Mouse (Mus musculus) ovary, postnatal 14 days (tissue): ENCODE measurements around the gene Atp8a1.
"Not testable (repeated sequence)": the region's sequence is repeated elsewhere in the genome, so short reads cannot be mapped to it uniquely, and the experiment has no call there.

ENCODE experiments used
- DNase-seq: peaks from one replicate; pipeline ENCODE4 v3.0.0; 2022; ENCODE audit warnings: low spot score

Atp8a1 gene

GRCm38 (mm10) chr5:67826935-67827334 is 20.3 kb downstream of the Atp8a1 start:
- DNase-seq, result no peak

DNA sequence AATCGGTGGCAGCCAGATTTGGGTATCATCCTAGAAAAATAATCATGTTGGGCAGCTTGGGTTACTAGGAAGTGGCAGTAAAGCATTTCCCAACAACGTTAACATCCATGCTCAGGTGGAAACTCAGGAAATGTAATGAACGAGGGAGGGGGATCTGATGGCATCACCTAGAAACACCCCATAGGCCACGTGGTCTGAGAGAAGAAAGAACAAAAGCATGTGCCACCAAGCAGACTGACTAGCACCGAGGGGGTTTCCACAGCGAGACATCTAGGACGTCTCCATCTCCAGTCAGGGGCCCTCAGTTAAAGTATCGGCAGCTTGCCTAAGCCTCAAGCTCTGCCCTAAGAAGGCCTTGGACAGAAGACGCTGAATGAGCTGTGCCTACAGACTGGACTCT is 21.0 kb downstream of the Atp8a1 start:
- no peak for DNase-seq

DNA sequence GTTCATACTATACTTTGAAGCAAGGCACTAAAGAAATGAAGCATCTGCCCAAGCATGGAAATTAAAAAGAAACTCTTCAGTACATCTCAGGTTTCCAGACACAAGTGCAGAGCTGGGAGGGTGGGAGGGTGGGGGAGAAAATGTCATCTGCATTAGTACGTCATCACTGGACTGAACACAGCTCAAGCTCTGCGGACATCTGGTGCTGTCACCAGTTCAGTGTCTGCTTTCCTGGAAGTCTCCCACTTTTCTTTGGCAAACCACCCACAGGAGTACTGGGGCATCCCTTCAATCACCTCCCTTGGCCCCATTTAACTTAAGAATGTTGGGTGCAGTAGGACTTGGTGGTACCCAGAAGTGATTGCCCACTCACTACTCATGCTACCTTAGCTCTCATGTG is 22.6 kb downstream of the Atp8a1 start:
- no peak for DNase-seq

GRCm38 (mm10) chr5:67823771-67824170 is 23.5 kb downstream of the Atp8a1 start:
- no peak for DNase-seq

DNA sequence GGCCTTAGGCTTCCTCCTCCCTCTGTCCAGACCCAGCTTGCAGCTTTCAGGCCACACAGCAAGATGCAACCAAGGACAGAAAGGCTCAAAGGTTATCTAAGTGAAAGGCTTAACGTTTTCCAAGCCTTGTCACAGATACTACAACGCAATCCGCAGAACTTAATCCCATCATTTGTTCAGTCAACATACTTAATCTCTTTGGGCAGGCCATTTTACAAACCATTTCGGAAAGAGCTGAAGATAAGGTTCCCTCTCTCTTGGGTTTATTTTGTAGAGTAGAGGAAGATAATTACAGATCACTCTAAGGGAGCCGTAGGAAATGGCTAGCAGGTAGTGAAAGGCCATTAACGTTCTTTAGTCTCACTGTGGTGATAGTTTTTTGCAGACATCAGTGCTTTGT is 24.6 kb downstream of the Atp8a1 start:
- DNase-seq, result no peak

DNA sequence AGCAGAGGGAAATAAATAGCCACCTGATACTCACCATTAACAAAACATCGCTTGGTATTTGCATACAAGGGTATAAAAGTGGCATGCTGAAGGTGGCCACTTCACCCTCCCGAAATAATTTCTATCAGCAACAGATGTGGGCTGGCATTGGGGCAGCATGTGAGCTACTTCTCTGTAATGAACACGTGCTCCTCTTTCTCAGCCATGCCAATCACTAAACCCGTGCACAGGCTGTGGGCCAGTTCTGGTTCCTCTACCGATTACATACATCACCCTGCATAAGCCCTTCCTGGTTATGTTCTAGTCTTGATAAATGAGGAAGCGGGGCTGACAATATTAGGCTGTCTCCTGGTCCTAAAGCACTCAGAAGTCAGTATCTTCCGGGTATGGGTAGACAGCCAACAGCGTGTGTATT is 25.2 kb downstream of the Atp8a1 start:
- DNase-seq, result no peak

DNA sequence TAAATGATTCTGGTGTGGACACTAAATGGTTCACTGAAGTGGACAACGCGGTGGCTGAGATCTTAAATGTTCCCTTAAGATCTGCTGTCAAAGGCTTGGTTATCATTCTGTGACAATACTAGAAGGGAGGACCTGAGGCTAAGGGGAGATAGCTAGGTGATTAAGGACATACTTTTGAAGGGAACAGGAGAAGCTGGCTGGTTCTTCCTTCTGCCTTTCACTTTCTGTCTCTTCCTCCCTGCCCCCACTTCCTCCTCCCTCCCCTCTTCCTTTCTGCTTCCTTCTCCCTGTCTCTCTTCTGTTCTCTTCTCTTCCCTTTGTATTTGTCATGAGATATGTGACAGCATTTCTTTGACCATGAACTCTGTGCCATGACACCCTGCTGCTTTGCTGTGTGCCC is 26.0 kb downstream of the Atp8a1 start:
- DNase-seq, result no peak

DNA sequence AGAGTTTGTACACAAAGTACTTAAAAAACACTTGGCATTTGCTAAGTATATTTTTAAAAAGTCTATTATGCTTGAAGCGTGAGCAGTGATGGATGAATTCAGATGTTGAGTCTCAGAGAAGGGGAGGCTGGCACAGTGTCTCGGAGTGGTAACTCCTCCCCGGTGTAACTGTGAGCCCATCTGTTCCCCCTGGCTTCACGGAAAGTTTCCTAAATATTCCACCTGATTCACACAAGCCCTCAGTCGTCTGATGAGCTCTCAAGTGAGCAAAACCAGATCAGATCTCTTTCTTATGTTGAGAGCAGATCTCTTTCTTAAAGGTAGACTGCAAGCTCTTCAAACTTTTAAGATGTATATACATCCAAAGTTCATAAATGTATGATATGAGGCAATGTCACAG is 27.8 kb downstream of the Atp8a1 start:
- no peak for DNase-seq

DNA sequence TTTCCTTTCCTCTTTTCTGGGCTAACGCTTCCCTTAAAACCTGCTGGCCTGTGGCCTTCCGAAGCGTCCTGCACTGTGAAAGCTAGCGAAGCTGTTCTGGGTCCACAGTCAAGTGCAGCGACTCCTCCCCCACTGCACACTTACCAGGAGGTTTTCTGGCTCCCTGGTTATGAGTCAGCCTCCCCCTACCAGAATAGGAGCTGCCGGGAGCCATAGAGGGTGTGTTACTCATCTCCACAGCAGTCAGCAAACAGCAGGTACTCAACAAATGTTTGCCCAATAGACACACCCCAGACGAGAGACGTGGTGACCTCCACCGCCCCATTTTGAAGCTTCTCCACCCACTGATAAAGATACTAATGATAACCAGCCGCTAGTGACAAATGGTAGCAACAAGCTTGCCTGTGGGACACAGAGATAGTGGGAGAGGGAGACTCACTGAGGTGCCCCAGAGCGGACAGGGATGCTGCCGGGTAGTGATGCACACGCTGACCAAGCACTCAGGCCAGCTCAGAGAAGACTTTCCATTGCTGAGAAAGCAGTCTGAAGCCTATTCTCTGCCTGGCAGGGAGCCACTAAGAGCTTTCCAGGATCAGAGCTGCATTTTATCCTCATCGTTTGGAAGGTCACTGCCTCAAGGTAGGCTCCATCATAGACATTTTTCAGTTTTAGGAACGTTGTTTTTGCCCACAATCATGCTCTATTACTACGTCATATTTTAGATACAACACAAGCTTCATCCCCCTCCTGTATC is 31.5 kb downstream of the Atp8a1 start:
- no peak for DNase-seq

DNA sequence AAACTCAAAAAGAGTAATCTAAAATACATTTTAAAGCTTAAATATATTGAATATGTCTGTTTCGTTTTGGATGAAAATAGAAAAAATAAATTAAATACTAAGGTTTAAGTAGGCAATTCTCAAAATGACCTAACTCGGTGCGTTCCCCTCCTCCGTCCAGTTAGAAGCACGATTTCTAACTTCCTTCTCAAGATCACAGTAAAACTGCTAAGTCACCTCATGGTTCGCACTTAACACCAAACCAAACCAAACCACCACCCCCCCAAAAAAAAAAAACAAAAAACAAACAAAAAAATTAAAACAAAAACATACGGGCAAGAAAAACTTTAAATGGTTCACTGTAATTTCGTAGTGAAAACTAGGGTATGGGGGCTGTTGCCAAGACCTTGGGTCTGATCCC is 32.2 kb downstream of the Atp8a1 start:
- DNase-seq, result not testable (repeated sequence)

DNA sequence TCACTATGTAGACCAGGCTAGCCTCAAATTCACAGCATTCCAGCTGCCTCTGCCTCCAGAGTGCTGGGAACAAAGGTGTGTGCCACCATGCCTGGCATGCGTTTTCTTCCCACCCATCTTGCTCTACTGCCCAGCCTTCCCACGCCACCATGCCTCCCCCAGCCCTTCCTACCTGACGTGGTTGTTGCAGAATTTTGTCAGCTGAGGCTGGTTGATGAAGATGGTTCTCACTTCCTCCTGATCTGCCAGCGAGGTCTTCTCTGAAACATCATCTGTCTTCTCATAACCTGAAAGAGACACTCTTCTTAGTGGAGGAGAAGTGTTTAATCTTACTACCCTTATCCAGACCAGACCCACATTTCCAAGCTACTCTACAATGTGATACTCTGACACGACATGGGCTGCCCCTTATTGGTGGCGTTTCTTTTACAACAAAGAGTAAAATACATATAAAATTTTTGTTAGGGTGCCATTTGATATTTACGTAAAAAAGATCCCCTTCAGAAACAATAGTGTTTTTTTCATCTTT is 32.7 kb downstream of the Atp8a1 start:
- no peak for DNase-seq

DNA sequence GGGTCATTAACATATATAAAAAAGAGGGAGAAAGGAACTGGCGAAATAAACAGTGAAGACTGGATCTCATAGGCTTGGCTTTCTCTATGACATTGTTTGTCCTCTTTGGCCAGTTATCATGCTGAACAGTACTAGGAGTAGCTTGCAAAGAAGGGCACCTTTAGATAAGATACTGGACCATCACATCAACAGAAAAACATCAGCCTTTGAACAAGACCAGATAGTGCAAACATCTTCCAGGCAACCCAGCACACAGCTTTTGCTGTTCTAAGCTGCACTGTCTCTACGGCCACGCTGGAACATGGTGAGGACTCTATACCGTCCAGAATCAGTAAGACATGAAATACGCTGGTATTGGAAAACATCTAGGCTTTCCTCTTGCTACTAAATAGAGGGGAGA is 33.9 kb downstream of the Atp8a1 start:
- DNase-seq, result no peak

DNA sequence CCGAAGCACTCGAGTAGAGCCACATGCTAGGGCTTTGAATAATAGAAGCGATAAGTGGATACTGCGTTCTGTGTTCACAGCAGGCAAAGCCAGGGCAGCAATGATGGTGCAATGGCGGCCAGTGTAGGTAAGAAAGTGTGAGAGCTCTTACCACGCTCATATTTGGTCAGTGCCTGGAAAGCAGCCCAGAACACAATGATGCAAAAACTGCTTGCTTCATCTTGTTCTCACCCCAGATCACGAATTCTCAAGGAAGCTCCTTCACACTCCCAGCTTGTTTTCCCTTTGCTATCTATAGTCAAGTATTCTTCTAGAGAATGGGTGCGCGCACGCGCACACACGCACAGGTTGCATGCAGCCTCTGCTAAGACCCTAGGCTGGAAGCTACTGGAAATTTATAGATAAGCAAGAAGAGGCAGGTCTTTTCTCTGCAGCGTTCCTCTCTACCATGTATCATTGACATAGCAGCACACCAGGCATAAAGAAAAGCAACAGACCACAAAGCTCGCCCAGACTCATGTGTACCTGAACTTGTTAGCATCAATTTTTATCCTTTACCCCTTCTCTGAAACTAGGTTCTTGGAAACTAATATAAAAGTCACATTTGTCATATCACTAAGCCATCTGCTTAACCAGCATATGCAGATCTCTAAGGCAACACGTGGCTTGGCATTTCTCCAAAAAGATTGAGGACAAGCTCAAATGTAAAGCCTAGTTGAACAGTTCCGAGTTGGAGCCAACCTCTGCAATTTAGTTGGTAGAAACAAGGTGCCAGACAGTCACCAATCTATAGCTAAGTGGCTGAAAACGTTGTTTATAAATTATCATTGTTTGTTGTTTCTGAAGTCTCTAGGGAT is 44.8 kb downstream of the Atp8a1 start:
- DNase-seq, result no peak

GRCm38 (mm10) chr5:67800801-67801200 is 46.4 kb downstream of the Atp8a1 start:
- no peak for DNase-seq

GRCm38 (mm10) chr5:67799785-67800184 is 47.4 kb downstream of the Atp8a1 start:
- no peak for DNase-seq

- no peak for DNase-seq
These were observed 48.9 kb downstream of the Atp8a1 start for GRCm38 (mm10) chr5:67798348-67798747.

DNA sequence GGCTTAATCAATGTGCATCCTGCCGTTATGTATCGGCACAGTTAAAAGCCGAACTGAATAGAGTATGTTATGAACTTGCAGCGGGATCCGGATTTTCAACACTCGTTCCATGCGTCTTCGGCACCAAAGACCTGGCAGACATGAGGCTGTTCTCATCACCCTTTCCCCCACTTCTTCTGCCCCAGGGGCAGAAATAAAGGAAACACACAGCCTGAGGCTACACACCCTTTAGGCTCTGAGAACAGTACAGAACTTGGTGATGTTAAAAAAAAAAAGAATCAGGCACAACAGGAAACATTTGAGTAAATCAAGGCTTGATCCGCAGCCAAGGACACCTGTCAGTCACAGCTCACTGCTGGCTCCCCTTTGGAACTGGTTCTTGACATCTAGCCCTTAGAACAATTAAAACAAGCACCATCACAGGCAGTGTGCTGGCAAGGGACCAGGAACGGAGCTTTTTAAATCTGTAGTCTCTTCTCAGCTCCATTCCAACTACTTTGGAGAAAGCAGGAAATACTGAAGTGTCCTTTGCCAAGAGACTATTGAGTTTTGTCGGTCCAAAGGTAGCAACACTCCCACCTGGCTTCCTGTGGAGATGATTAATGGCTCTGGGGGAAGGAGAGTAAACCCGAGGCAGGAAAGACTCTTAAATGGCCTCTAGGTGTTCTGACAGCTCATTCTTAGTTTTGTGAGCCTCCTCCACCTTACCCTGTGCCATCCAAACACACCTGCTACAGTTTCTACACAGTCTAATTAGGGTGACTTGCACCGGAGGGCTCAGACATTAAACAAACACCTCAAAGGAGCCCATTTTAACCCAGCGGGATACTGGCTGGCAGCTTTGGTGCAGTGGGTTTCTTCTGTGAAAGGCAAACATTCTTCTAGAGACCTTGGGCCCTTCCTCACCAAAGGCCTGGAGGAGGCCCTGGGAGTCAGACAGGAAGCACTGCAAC is 50.0 kb downstream of the Atp8a1 start:
- no peak for DNase-seq

GRCm38 (mm10) chr5:67794129-67794800 is 53.0 kb downstream of the Atp8a1 start:
- DNase-seq, result no peak

- no peak for DNase-seq
These were observed 64.5 kb downstream of the Atp8a1 start for GRCm38 (mm10) chr5:67782775-67783174.

- DNase-seq, result peak; percentile 18
These were observed 69.2 kb downstream of the Atp8a1 start for GRCm38 (mm10) chr5:67778026-67778425.

DNA sequence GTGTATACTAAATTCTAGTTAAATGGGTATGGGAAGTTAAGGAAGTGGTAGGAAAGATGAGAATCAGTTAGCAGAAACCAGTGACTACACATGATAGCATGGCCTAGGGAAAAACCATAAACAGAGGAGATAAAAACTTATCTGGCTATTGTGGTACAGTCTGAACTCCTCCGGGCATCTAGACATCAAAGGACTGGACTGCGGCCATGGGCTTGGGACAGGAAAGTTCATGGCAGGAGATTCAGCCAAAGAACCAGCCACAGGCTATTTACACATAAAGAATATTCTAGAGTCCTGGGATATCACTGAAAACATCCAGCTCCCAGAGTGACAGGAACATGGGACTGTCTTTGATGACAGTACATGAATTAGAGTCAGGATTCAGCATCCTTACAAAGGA is 73.0 kb downstream of the Atp8a1 start:
- no peak for DNase-seq
